Mouse (Mus musculus): ENCODE results near the gene Gm4847.

Gm4847 gene

GRCm38 (mm10) chr1:166647593-166647992, at the start of gene Gm4847:
Gm4847 (minus strand) TSS chr1:166647693.
- DNase-seq (ENCODE audit: low spot score in 2 of 2) = no peak

DNA sequence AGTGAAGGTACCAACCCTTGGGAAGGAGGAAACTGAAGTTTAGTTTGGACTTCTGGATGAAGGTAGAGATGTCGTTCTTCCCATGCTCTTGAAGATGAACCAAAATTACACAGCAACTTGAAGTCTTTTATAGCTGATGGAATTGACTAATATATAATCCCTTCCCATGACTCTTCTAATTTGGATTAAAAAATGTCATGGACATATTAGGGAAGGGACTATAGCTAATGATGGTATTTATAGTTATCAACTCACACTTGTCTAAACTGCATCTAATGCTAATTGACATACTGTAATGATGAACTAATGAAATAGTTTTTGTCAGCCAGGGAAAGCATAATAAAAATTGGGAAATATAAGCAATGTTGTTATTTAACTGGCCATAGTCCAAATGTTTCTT, 34.3 kb upstream of the Gm4847 start, which contains the start of gene Fmo9:
Gene Fmo9, minus strand, starts transcription at position 101 of the 400 bp plus-strand sequence.
- DNase-seq (ENCODE audit: low spot score in 2 of 2) = no peak

GRCm38 (mm10) chr1:166669264-166669663, 21.8 kb upstream of the Gm4847 start:
- no peak for DNase-seq (ENCODE audit: low spot score in 2 of 2)

DNA sequence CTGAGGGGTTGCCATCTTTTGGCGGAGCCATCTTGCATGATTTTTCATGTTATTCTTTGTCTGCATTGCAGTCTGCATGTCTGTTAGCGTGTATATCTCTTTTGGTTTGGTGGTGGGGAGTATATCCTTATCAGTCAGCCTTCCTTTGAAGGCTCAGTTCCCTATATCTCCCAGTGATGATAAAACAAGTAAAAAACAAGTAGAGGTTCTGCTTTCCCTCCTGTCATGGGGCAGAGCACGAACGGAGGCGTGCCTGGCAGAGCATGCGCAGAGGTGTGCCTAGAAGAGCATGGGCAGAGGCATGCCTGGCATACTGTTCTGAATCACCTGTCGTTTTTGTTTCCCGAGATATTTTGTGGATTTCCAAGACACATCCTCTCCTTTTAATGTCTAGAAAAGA, 13.3 kb upstream of the Gm4847 start:
- no peak for DNase-seq (ENCODE audit: low spot score in 2 of 2)

Measured in right cerebral cortex, postnatal 36 days (tissue).